Mouse (Mus musculus) telencephalon, adult 2 months (tissue): ENCODE data around the gene Gm9844.

Experiments used
- DNase-seq: peaks from one replicate; pipeline ENCODE4 v3.0.0-alpha.2; 2011; ENCODE audit warnings: low read depth, low spot score

The Gm9844 gene

GRCm38 (mm10) chr7:24901114-24901513 lies 39.1 kb downstream of the Gm9844 start:
- no peak for DNase-seq

GRCm38 (mm10) chr7:24901842-24902241 lies 39.8 kb downstream of the Gm9844 start:
- no peak for DNase-seq

- no peak for DNase-seq
Observed at GRCm38 (mm10) chr7:24902264-24902629, 40.2 kb downstream of the Gm9844 start.

DNA sequence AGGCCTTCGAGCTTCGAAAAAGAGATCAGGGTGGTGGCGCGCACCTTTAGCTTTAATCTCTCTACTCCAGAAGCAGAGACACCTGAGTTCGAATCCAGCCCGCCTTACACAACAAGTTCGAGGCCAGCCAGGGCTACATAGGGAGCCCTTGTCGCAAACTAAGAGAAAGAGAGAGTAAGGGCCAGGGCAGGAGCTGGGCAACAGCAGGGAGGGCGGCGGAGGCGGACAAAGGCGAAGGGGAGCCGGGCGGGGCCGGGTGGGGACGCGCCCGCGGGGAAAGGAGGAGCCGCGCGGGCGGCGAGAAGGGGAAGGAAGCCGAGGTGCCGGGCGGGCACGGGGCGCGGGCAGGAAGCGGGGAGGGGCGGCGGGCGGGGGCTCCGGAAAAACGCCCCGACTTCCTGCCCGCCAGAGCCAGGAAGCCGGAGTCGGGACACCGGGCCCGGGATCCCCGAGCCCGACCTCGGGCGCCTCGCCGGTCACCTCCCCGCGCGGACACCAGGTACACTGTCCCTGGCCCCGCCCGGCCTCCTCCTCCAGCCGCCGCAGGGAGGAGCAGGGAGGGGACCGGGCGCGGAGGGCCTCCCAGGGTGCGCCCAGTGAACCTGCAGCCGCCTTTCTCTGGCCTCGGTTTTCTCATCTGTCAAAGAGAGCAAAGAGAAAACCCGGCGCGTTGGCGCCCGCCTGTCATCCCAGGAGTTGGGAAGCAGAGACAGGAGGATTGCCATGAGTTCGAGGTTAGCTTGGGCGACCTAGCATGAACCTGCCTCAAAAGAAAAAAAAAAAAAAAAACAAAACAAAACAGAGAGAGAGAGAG lies 40.8 kb downstream of the Gm9844 start, which contains the start of gene Arhgef1:
Gene Arhgef1 (plus strand): TSS at position 283 of the 814 bp plus-strand sequence.
- no peak for DNase-seq

DNA sequence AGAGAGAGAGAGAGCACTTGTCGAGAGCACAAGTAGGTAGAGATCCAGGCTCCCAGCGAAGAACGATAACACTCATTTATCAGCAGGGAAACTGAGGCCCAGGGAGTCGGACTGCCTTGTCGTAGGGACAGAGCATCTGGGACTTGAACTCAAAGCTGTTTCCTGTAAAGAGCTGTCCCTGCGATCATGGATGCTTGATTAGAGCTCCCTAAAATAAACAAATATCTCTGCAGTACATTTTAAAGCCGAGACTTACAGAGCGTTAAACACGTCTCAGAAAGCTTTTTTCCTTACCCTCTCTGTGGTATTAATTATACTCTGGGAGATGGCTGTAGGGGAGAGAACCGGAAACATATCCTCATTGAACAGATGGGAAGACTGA lies 41.4 kb downstream of the Gm9844 start:
- no peak for DNase-seq

GRCm38 (mm10) chr7:24904070-24904483 lies 42.1 kb downstream of the Gm9844 start:
- DNase-seq: peak; percentile 98

- no peak for DNase-seq
Observed at GRCm38 (mm10) chr7:24904936-24905335, 42.9 kb downstream of the Gm9844 start.

DNA sequence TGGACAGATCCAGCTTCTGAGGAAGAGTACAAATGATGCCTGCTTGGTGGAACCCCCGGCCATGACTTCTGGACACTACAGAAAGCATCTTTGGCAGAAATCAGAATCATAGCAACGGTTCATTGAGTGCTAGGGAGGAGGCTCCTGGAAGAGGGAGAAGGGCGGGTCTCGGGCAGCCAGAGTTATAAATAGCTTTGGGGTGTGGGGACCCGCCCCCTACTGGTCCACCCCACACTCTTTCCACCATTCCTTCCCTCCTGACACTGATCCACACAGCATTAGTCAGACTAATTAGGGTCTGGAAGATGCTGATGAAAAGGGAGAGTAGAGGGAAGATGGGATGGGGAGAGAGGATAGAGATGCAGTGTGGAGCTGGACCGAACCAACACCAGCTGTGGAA lies 44.5 kb downstream of the Gm9844 start:
- DNase-seq: no peak

DNA sequence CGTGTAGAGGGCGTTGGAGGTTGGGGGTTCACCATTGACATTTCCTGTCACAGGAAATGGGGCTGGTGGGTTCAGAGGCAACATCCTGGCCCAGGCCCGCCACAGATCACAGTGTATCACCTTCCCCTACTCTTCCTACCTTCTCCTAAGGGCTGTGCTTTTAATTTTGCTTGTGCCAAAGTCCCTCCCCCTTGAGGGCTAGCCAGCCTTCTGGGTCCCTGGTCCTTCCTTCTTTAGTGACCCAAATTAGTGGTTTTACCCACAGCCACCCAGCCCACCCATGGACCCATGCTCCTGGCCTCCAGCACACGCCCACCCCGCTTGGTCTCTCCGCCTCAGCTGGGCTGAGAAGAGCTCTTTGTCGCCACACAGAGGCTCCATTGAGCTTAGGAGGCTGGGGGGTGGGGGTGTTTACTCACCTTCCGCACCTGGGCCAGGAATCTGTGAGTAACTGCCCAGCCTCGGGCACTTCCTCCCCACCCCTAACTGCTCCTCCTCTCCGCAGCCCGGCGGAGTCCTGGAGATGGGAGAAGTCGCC lies 45.3 kb downstream of the Gm9844 start:
- DNase-seq: no peak
